Mouse (Mus musculus) heart, embryonic 13.5 days (tissue): ENCODE measurements around the gene Magix. TPM values are rescaled to one million over a fixed set of nuclear protein-coding genes. Genes with fewer than 3 reads are reported as not detected.

Experiments used
- ATAC-seq: fragments of 200-750 bp; cut with Nextera tagmentation; 2 replicates; pipeline ENCODE4 v1.8.0; 2017; ENCODE audit warnings: moderate TSS enrichment; ENCODE audit not compliant: insufficient number of reproducible peaks, low FRiP score, low TSS enrichment; ENCODE audit errors: extremely low read depth
- H3K27ac ChIP-seq: fragments of 300-500 bp; sonication (generic); replicated peaks from 2 replicates; pipeline ENCODE4 v1.5.1; 2015; ENCODE audit warnings: moderate library complexity, mild to moderate bottlenecking, inconsistent platforms
- H3K27me3 ChIP-seq: fragments of 300-500 bp; sonication (generic); replicated peaks from 2 replicates; pipeline ENCODE4 v1.6.1; 2015; ENCODE audit warnings: mild to moderate bottlenecking, inconsistent platforms
- H3K36me3 ChIP-seq: fragments of 300-500 bp; sonication (generic); 2 replicates; pipeline ENCODE4 v1.6.1; 2015; ENCODE audit warnings: mild to moderate bottlenecking, inconsistent platforms
- H3K4me1 ChIP-seq: fragments of 300-500 bp; sonication (generic); 2 replicates; pipeline ENCODE4 v1.6.1; 2015; ENCODE audit warnings: inconsistent platforms
- H3K4me2 ChIP-seq: fragments of 300-500 bp; sonication (generic); 2 replicates; pipeline ENCODE4 v1.6.1; 2015; ENCODE audit warnings: inconsistent platforms, mild to moderate bottlenecking, moderate library complexity
- H3K4me3 ChIP-seq: fragments of 300-500 bp; sonication (generic); 2 replicates; pipeline ENCODE4 v1.5.1; 2015; ENCODE audit warnings: moderate library complexity, mild to moderate bottlenecking, inconsistent platforms
- H3K9ac ChIP-seq: fragments of 300-500 bp; sonication (generic); 2 replicates; pipeline ENCODE4 v1.6.1; 2015; ENCODE audit warnings: inconsistent platforms, mild to moderate bottlenecking, moderate library complexity
- H3K9me3 ChIP-seq: fragments of 300-500 bp; sonication (generic); 2 replicates; pipeline ENCODE4 v1.6.1; 2016; ENCODE audit warnings: inconsistent platforms
- WGBS: fragments of 180-500 bp; shearing (Covaris S2); methylation state at CpG from one replicate; pipeline ENCODE4 v1.1.7; 2015; ENCODE audit warnings: mixed read lengths; 5-methylcytosine and 5-hydroxymethylcytosine counted together
- polyA plus RNA-seq: library from polyadenylated mRNA; unstranded; fragments of >200 nt; fragmentation: Nextera tagmentation; extraction: Ambion mirVana; gene quantifications from 2 replicates; pipeline ENCODE4 v1.2.1, GENCODE M21; 2015

The Magix gene
- polyA plus RNA-seq, 1 experiment from 2014 or later = 0.25 TPM

- no peaks in the 10 kb centered on the region for H3K9me3 ChIP-seq
- H3K36me3 ChIP-seq = peaks cover 6% of the 10 kb centered on the region
- no peak for ATAC-seq
- peaks cover 24% of the 10 kb centered on the region for H3K4me1 ChIP-seq
- H3K4me3 ChIP-seq = peak overlapping the region; percentile 45
- whole genome bisulfite sequencing = 16% methylated on average over 12 of the region's 12 CpGs
- H3K27ac ChIP-seq = peak overlapping the region; percentile 54
- no peaks in the 10 kb centered on the region for H3K27me3 ChIP-seq
- peak overlapping the region; percentile 73 for H3K9ac ChIP-seq
- peak overlapping the region; percentile 71 for H3K4me2 ChIP-seq
These were observed 7.3 kb downstream of the Magix start for GRCm38 (mm10) chrX:7673578-7674281.

GRCm38 (mm10) chrX:7672739-7673138, 8.3 kb downstream of the Magix start:
- WGBS = 39% methylated on average over 6 of the region's 6 CpGs
- H3K36me3 ChIP-seq = peaks cover 11% of the 10 kb centered on the region
- no peak overlapping the region for H3K4me3 ChIP-seq
- H3K27me3 ChIP-seq = no peaks in the 10 kb centered on the region
- H3K27ac ChIP-seq = no peak overlapping the region
- H3K4me2 ChIP-seq = no peak overlapping the region
- H3K9ac ChIP-seq = no peak overlapping the region
- H3K4me1 ChIP-seq = peaks cover 24% of the 10 kb centered on the region
- H3K9me3 ChIP-seq = no peaks in the 10 kb centered on the region
- no peak for ATAC-seq

DNA sequence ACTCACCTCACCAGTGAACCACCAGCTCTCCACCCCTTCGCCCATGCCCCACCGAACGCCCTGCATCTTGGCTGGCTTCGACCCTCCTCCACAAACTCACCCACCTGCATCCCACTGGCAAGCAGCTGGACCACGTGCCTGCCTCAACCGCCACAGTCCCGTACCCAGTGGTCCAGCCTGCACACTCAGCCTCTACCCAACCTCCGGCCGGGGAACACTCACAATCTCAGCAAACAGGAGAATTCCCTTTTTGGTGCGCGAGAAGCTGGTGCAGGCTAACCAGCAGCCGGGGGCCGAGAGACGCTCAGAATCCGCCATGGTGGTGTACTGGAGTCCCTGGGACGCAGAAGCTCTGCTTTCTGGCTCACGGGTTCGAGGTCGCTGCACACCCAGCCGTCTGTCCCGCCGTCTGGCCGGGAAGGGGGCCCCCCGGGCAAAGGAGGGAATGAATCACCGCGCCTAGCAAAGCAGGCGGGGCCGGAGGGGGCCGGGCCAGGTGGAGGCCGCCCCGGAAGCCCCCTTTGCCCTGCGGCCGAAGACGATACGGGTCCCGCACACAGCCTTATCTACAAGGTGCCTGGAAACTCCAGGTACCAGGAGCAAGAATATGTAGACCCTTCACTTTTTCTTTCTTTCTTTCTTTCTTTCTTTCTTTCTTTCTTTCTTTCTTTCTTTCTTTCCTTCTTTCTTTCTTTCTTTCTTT, 10.0 kb downstream of the Magix start, which contains the start of gene Plp2:
Plp2 (minus strand) TSS at position 470 of the 703 bp plus-strand sequence.
- H3K9me3 ChIP-seq = no peaks in the 10 kb centered on the region
- peak within 1 kb of the TSS; percentile 66 for H3K4me3 ChIP-seq
- H3K4me2 ChIP-seq = peak within 1 kb of the TSS; percentile 66
- ATAC-seq = peak; percentile 11; the same call in 1 of the 2 replicates
- H3K9ac ChIP-seq = peak within 1 kb of the TSS; percentile 87
- H3K4me1 ChIP-seq = peaks cover 24% of the 10 kb centered on the region
- 13% methylated on average over 32 of the region's 36 CpGs for WGBS
- no peaks in the 10 kb centered on the region for H3K27me3 ChIP-seq
- H3K36me3 ChIP-seq = peaks cover 24% of the 10 kb centered on the region
- peak within 1 kb of the TSS; percentile 87 for H3K27ac ChIP-seq

- H3K27ac ChIP-seq = peak overlapping the region; percentile 87
- 20% methylated on average over 19 of the region's 19 CpGs for WGBS
- peak; percentile 40; the same call in 1 of the 2 replicates for ATAC-seq
- peaks cover 24% of the 10 kb centered on the region for H3K36me3 ChIP-seq
- H3K4me2 ChIP-seq = peak overlapping the region; percentile 66
- peaks cover 24% of the 10 kb centered on the region for H3K4me1 ChIP-seq
- no peaks in the 10 kb centered on the region for H3K9me3 ChIP-seq
- H3K9ac ChIP-seq = peak overlapping the region; percentile 87
- peak overlapping the region; percentile 66 for H3K4me3 ChIP-seq
- no peaks in the 10 kb centered on the region for H3K27me3 ChIP-seq
These were observed 10.6 kb downstream of the Magix start for GRCm38 (mm10) chrX:7670390-7670881.

DNA sequence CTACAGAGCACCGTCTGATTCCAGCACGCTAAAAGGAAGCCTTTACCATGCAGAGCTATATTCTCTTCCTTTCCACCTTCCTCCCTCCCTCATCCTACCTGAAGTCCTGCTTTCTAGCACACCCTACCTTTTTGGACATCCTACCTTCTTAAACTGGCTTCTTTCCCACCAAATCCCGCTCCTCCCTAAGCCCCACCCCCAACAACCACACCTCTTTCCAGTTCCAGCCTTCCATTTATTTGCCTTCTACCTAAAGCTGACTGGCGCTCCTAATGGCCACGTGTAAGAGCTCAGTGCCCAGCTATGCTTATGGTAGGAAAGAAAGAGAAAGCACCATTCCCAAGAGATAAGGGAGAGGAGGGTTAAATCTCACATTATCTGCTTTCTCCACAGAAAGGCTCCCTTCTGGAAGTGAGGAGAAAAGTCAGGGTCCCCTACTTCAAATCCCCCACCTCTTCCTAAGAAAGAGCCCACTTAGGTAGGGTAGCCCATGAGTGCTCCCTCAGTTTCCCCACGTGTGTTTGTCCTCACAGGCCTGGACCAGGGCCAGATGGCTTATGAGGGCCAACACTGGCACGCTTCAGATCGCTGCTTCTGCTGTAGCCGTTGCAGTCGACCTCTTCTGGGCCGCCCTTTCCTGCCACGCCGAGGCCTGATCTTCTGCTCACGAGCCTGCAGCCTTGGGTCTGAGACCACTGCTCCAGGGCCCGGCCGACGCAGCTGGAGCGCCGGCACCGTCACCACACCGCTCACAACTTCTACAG, 15.1 kb downstream of the Magix start:
- peaks cover 42% of the 10 kb centered on the region for H3K36me3 ChIP-seq
- no peak overlapping the region for H3K9ac ChIP-seq
- H3K9me3 ChIP-seq = no peaks in the 10 kb centered on the region
- H3K27me3 ChIP-seq = no peaks in the 10 kb centered on the region
- no peak overlapping the region for H3K4me2 ChIP-seq
- H3K4me3 ChIP-seq = no peak overlapping the region
- 0 out of 2 replicates have a peak, but pooled peaks cover 5% of the 10 kb centered on the region for H3K4me1 ChIP-seq
- no peak overlapping the region for H3K27ac ChIP-seq
- 62% methylated on average over 21 of the region's 21 CpGs for WGBS
- ATAC-seq = no peak

DNA sequence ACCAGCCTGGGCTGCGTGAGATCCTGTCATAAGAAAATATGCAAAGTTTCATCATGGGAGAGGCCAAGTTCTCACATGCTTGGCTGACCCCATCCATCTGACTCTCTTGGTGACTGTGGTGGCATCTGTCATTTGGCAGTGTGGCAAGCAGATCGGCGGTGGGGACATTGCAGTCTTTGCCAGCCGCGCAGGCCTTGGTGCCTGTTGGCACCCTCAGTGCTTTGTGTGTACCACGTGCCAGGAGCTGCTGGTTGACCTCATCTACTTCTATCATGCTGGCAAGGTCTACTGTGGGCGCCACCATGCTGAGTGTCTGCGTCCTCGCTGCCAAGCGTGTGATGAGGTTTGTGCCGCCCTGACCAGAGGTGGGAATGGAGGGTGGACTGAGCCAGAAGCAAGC, 16.3 kb downstream of the Magix start:
- Histone ChIP-seq H3K27ac (no peak overlapping the region), H3K4me3 (no peak overlapping the region), H3K4me1 (no peaks in the 10 kb centered on the region), H3K27me3 (no peaks in the 10 kb centered on the region), H3K36me3 (peaks cover 44% of the 10 kb centered on the region), H3K4me2 (no peak overlapping the region), H3K9ac (no peak overlapping the region), H3K9me3 (no peaks in the 10 kb centered on the region)
- WGBS = 87% methylated on average over 11 of the region's 11 CpGs
- no peak for ATAC-seq

DNA sequence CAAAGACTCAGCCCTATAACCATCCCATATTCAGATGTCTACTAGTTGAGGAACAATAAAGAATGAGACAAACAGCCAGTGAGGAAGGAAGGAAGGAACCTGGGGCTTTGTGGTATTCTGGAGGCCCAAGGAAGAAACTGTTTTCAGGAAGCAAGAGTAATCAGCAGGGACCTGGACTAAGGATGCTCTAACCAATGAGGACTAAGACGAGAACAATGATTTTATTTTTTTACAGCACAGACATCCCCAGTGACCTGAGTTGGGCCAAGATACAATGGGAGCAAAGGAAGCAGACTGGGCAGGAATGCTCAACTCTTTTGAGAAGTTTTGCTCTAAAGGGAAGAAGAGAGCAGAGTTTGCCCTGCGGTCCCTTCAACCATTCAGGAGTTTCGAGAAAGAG, 18.1 kb downstream of the Magix start:
- no peak overlapping the region for H3K4me3 ChIP-seq
- H3K27me3 ChIP-seq = no peaks in the 10 kb centered on the region
- no peak for ATAC-seq
- no peak overlapping the region for H3K4me2 ChIP-seq
- H3K36me3 ChIP-seq = peaks cover 36% of the 10 kb centered on the region
- H3K9ac ChIP-seq = no peak overlapping the region
- H3K9me3 ChIP-seq = no peaks in the 10 kb centered on the region
- H3K4me1 ChIP-seq = peaks cover 10% of the 10 kb centered on the region
- WGBS = 77% methylated on average over 3 of the region's 3 CpGs
- H3K27ac ChIP-seq = no peak overlapping the region

DNA sequence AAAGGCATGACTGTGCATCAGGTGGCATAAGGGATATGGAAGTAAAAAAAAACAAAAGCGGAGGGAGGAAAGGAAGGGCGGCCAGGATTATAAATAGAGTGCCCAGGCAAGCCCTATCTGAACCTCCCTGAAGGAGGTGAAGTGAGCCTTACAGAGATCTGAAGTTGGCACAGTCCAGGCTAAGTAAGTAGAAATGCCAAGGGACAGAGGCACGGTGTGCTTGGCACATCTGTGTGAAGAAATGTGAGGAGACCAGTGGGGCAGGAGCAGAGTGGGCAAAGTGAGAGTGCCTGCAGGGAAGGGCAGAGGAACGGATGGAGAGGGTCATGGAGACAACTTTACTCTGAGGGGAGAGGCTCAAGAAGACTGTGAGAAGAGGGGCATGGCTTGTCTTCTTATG, 20.0 kb downstream of the Magix start:
- ATAC-seq = no peak
- Histone ChIP-seq H3K9ac (no peak overlapping the region), H3K27me3 (no peaks in the 10 kb centered on the region), H3K4me2 (no peak overlapping the region), H3K9me3 (no peaks in the 10 kb centered on the region), H3K36me3 (peaks cover 22% of the 10 kb centered on the region), H3K27ac (no peak overlapping the region), H3K4me3 (no peak overlapping the region), H3K4me1 (peaks cover 13% of the 10 kb centered on the region)
- WGBS = 65% methylated on average over 4 of the region's 4 CpGs

GRCm38 (mm10) chrX:7658785-7659589, 22.1 kb downstream of the Magix start:
- no peaks in the 10 kb centered on the region for H3K27me3 ChIP-seq
- H3K36me3 ChIP-seq = peaks cover 11% of the 10 kb centered on the region
- H3K4me1 ChIP-seq = peaks cover 13% of the 10 kb centered on the region
- no peak for ATAC-seq
- peak overlapping the region; percentile 64 for H3K4me3 ChIP-seq
- peak overlapping the region; percentile 72 for H3K4me2 ChIP-seq
- peak overlapping the region; percentile 82; the same call in 1 of the 2 replicates for H3K9ac ChIP-seq
- WGBS = 54% methylated on average over 11 of the region's 11 CpGs
- H3K9me3 ChIP-seq = no peaks in the 10 kb centered on the region
- 0 out of 2 replicates have a peak overlapping the region, but pooled peaks have one; percentile 80 for H3K27ac ChIP-seq

- Histone ChIP-seq H3K36me3 (peaks cover 5% of the 10 kb centered on the region; the same call in 1 of the 2 replicates), H3K4me3 (peak overlapping the region; percentile 64), H3K4me2 (peak overlapping the region; percentile 72), H3K27me3 (no peaks in the 10 kb centered on the region), H3K9me3 (no peaks in the 10 kb centered on the region), H3K4me1 (peaks cover 13% of the 10 kb centered on the region), H3K9ac (peak overlapping the region; percentile 82), H3K27ac (peak overlapping the region; percentile 80)
- no peak for ATAC-seq
- WGBS = 16% methylated on average over 15 of the region's 15 CpGs
These were observed 22.8 kb downstream of the Magix start for GRCm38 (mm10) chrX:7658031-7658784.
